Mouse (Mus musculus): ENCODE results near the gene Gdf1.

Gdf1 gene

GRCm38 (mm10) chr8:70329124-70329834 is at the start of gene Gdf1:
TSS of gene Gdf1 (plus strand) at chr8:70329817.
- DNase-seq (ENCODE audit: low read depth): no peak

GRCm38 (mm10) chr8:70281001-70281400 is 48.6 kb upstream of the Gdf1 start:
- no peak for DNase-seq (ENCODE audit: low read depth)

GRCm38 (mm10) chr8:70282603-70283135 is 46.9 kb upstream of the Gdf1 start, which contains the start of gene Homer3:
TSS of gene Homer3 (plus strand) at chr8:70282827.
- peak; percentile 53 for DNase-seq (ENCODE audit: low read depth)

- no peak for DNase-seq (ENCODE audit: low read depth)
Measured at GRCm38 (mm10) chr8:70283136-70284077, 46.2 kb upstream of the Gdf1 start.

- DNase-seq (ENCODE audit: low read depth): no peak
Measured at GRCm38 (mm10) chr8:70284421-70284820, 45.2 kb upstream of the Gdf1 start.

- no peak for DNase-seq (ENCODE audit: low read depth)
Measured at GRCm38 (mm10) chr8:70285304-70285703, 44.3 kb upstream of the Gdf1 start.

GRCm38 (mm10) chr8:70286737-70287136 is 42.9 kb upstream of the Gdf1 start:
- no peak for DNase-seq (ENCODE audit: low read depth)

- DNase-seq (ENCODE audit: low read depth): no peak
Measured at GRCm38 (mm10) chr8:70293988-70294405, 35.6 kb upstream of the Gdf1 start.

GRCm38 (mm10) chr8:70300881-70301280 is 28.7 kb upstream of the Gdf1 start:
- DNase-seq (ENCODE audit: low read depth): no peak

GRCm38 (mm10) chr8:70302358-70302890 is 27.2 kb upstream of the Gdf1 start, which contains the start of the genes Ddx49 and Cope:
TSS of gene Ddx49 (minus strand) at chr8:70302489.
TSS of gene Cope (plus strand) at chr8:70302518.
- peak; percentile 88 for DNase-seq (ENCODE audit: low read depth)

- no peak for DNase-seq (ENCODE audit: low read depth)
Measured at GRCm38 (mm10) chr8:70302901-70303300, 26.7 kb upstream of the Gdf1 start.

GRCm38 (mm10) chr8:70309311-70309710 is 20.3 kb upstream of the Gdf1 start:
- no peak for DNase-seq (ENCODE audit: low read depth)

- DNase-seq (ENCODE audit: low read depth): no peak
Measured at GRCm38 (mm10) chr8:70313399-70313798, 16.2 kb upstream of the Gdf1 start.

- no peak for DNase-seq (ENCODE audit: low read depth)
Measured at GRCm38 (mm10) chr8:70315624-70316510, 13.8 kb upstream of the Gdf1 start, which contains the start of gene Cers1. TSS of gene Cers1 (plus strand) at chr8:70315775.

- no peak for DNase-seq (ENCODE audit: low read depth)
Measured at GRCm38 (mm10) chr8:70316511-70317504, 12.8 kb upstream of the Gdf1 start.

GRCm38 (mm10) chr8:70317872-70318271 is 11.7 kb upstream of the Gdf1 start:
- no peak for DNase-seq (ENCODE audit: low read depth)

- DNase-seq (ENCODE audit: low read depth): no peak
Measured at GRCm38 (mm10) chr8:70323716-70324115, 5.9 kb upstream of the Gdf1 start.

GRCm38 (mm10) chr8:70327512-70327911 is 2.1 kb upstream of the Gdf1 start:
- DNase-seq (ENCODE audit: low read depth): peak; percentile 61

GRCm38 (mm10) chr8:70329835-70330740 is 471 bp downstream of the Gdf1 start:
- DNase-seq (ENCODE audit: low read depth): no peak

Measured in c-Kit-positive CD71-positive TER-119-negative erythroid progenitor cells, embryonic 14.5 days (primary cell).